Mouse (Mus musculus) neural tube, embryonic 15.5 days (tissue): ENCODE measurements at regions not wholly inside any gene's neighbourhood (a gene's known extent, or its start where the extent isn't known, plus 50 kb on each side); places are given as distances from the start of the nearest gene placed in this dataset.
"Not testable (repeated sequence)": the region's sequence is repeated elsewhere in the genome, so short reads cannot be mapped to it uniquely, and the experiment has no call there.

Experiments used
- ATAC-seq: fragments of 200-750 bp; cut with Nextera tagmentation; 2 replicates; pipeline ENCODE4 v1.8.0; 2017; ENCODE audit warnings: mild to moderate bottlenecking, moderate TSS enrichment, moderate library complexity; ENCODE audit not compliant: low FRiP score
- H3K27ac ChIP-seq: fragments of 300-500 bp; sonication (generic); replicated peaks from 2 replicates; pipeline ENCODE4 v1.5.1; 2015; ENCODE audit warnings: mild to moderate bottlenecking, inconsistent platforms
- H3K27me3 ChIP-seq: fragments of 300-500 bp; sonication (generic); replicated peaks from 2 replicates; pipeline ENCODE4 v1.6.1; 2015; ENCODE audit warnings: inconsistent platforms
- H3K36me3 ChIP-seq: fragments of 300-500 bp; sonication (generic); 2 replicates; pipeline ENCODE4 v1.6.1; 2015; ENCODE audit warnings: inconsistent platforms
- H3K4me1 ChIP-seq: fragments of 300-500 bp; sonication (generic); 2 replicates; pipeline ENCODE4 v1.6.1; 2015; ENCODE audit warnings: inconsistent platforms
- H3K4me2 ChIP-seq: fragments of 300-500 bp; sonication (generic); 2 replicates; pipeline ENCODE4 v1.6.1; 2015; ENCODE audit warnings: inconsistent platforms, mild to moderate bottlenecking, moderate library complexity
- H3K4me3 ChIP-seq: fragments of 300-500 bp; sonication (generic); replicated peaks from 2 replicates; pipeline ENCODE4 v1.5.1; 2015; ENCODE audit warnings: mild to moderate bottlenecking, inconsistent platforms
- H3K9ac ChIP-seq: fragments of 300-500 bp; sonication (generic); replicated peaks from 2 replicates; pipeline ENCODE4 v1.6.1; 2015; ENCODE audit warnings: mild to moderate bottlenecking, inconsistent platforms
- H3K9me3 ChIP-seq: fragments of 300-500 bp; sonication (generic); replicated peaks from 2 replicates; pipeline ENCODE4 v1.6.1; 2016; ENCODE audit warnings: inconsistent platforms
- WGBS: fragments of 180-500 bp; shearing (Covaris S2); methylation state at CpG from one replicate; pipeline ENCODE4 v1.1.7; 2015; ENCODE audit warnings: mixed read lengths; 5-methylcytosine and 5-hydroxymethylcytosine counted together

- ATAC-seq, result no peak
These were observed 610.1 kb upstream of the Chrm3 start for GRCm38 (mm10) chr13:10970721-10971120.

GRCm38 (mm10) chr13:10952923-10953322 lies 592.3 kb upstream of the Chrm3 start:
- ATAC-seq, result no peak
- WGBS, result 95% methylated on average over 3 of the region's 3 CpGs
- Histone ChIP-seq H3K27me3 (no peaks in the 10 kb centered on the region), H3K36me3 (no peaks in the 10 kb centered on the region), H3K27ac (no peak overlapping the region), H3K4me1 (no peaks in the 10 kb centered on the region), H3K4me3 (no peak overlapping the region), H3K9ac (no peak overlapping the region), H3K4me2 (no peak overlapping the region), H3K9me3 (no peaks in the 10 kb centered on the region)

More at GRCm38 (mm10) chr13:10970721-10971120, 610.1 kb upstream of the Chrm3 start:
- Histone ChIP-seq H3K36me3 (no peaks in the 10 kb centered on the region), H3K4me3 (no peak overlapping the region), H3K9ac (no peak overlapping the region), H3K4me2 (no peak overlapping the region), H3K4me1 (no peaks in the 10 kb centered on the region), H3K9me3 (no peaks in the 10 kb centered on the region), H3K27ac (no peak overlapping the region), H3K27me3 (no peaks in the 10 kb centered on the region)
- WGBS, result 84% methylated on average over 3 of the region's 3 CpGs

GRCm38 (mm10) chr13:10950658-10951057 lies 590.0 kb upstream of the Chrm3 start:
- H3K9me3 ChIP-seq, H3K27me3 ChIP-seq, ATAC-seq, H3K4me3 ChIP-seq, H3K4me1 ChIP-seq, H3K9ac ChIP-seq, H3K36me3 ChIP-seq, H3K27ac ChIP-seq, H3K4me2 ChIP-seq: not testable (repeated sequence)
- 91% methylated on average over 7 of the region's 9 CpGs for WGBS

- Histone ChIP-seq H3K27me3 (no peaks in the 10 kb centered on the region), H3K36me3 (no peaks in the 10 kb centered on the region), H3K4me1 (no peaks in the 10 kb centered on the region), H3K4me2 (no peak overlapping the region), H3K4me3 (no peak overlapping the region), H3K9ac (no peak overlapping the region), H3K9me3 (no peaks in the 10 kb centered on the region), H3K27ac (no peak overlapping the region)
- WGBS, result 76% methylated on average over 2 of the region's 2 CpGs
- ATAC-seq, result no peak
These were observed 586.8 kb upstream of the Chrm3 start for GRCm38 (mm10) chr13:10947398-10947797.

GRCm38 (mm10) chr13:10943877-10944276 lies 583.2 kb upstream of the Chrm3 start:
- WGBS, result 69% methylated on average over 4 of the region's 4 CpGs
- ATAC-seq, result no peak; the same call in 1 of the 2 replicates

GRCm38 (mm10) chr13:10942031-10942655 lies 581.5 kb upstream of the Chrm3 start:
- no peaks in the 10 kb centered on the region for H3K27me3 ChIP-seq
- 68% methylated on average over 4 of the region's 4 CpGs for WGBS
- no peak overlapping the region for H3K27ac ChIP-seq
- H3K4me2 ChIP-seq, result no peak overlapping the region
- no peak overlapping the region for H3K4me3 ChIP-seq
- no peaks in the 10 kb centered on the region for H3K9me3 ChIP-seq
- no peak for ATAC-seq
- no peak overlapping the region for H3K9ac ChIP-seq
- H3K4me1 ChIP-seq, result no peaks in the 10 kb centered on the region
- H3K36me3 ChIP-seq, result no peaks in the 10 kb centered on the region

More at GRCm38 (mm10) chr13:10943877-10944276, 583.2 kb upstream of the Chrm3 start:
- Histone ChIP-seq H3K4me1 (no peaks in the 10 kb centered on the region), H3K4me2 (no peak overlapping the region), H3K4me3 (no peak overlapping the region), H3K9me3 (no peaks in the 10 kb centered on the region), H3K9ac (no peak overlapping the region), H3K27me3 (no peaks in the 10 kb centered on the region), H3K27ac (no peak overlapping the region), H3K36me3 (no peaks in the 10 kb centered on the region)

GRCm38 (mm10) chr13:10938233-10938632 lies 577.6 kb upstream of the Chrm3 start:
- 98% methylated on average over 2 of the region's 2 CpGs for WGBS
- no peak overlapping the region for H3K4me2 ChIP-seq

GRCm38 (mm10) chr13:10930741-10931140 lies 570.1 kb upstream of the Chrm3 start:
- Histone ChIP-seq H3K27me3 (no peaks in the 10 kb centered on the region), H3K4me1 (no peaks in the 10 kb centered on the region), H3K4me3 (no peak overlapping the region), H3K9me3 (no peaks in the 10 kb centered on the region), H3K9ac (no peak overlapping the region), H3K27ac (no peak overlapping the region), H3K36me3 (no peaks in the 10 kb centered on the region), H3K4me2 (no peak overlapping the region)
- ATAC-seq, result no peak
- WGBS, result 96% methylated on average over 3 of the region's 3 CpGs

More at GRCm38 (mm10) chr13:10938233-10938632, 577.6 kb upstream of the Chrm3 start:
- Histone ChIP-seq H3K27ac (no peak overlapping the region), H3K27me3 (no peaks in the 10 kb centered on the region), H3K4me3 (no peak overlapping the region), H3K9ac (no peak overlapping the region), H3K36me3 (no peaks in the 10 kb centered on the region), H3K9me3 (no peaks in the 10 kb centered on the region), H3K4me1 (no peaks in the 10 kb centered on the region)
- no peak for ATAC-seq

GRCm38 (mm10) chr13:10914377-10914776 lies 553.7 kb upstream of the Chrm3 start:
- Histone ChIP-seq H3K4me2 (no peak overlapping the region), H3K36me3 (no peaks in the 10 kb centered on the region), H3K27ac (no peak overlapping the region), H3K4me3 (no peak overlapping the region), H3K4me1 (no peaks in the 10 kb centered on the region), H3K9ac (no peak overlapping the region), H3K27me3 (no peaks in the 10 kb centered on the region), H3K9me3 (no peaks in the 10 kb centered on the region)
- ATAC-seq, result no peak

- Histone ChIP-seq H3K27me3 (no peaks in the 10 kb centered on the region), H3K4me3 (no peak overlapping the region), H3K4me2 (no peak overlapping the region), H3K9me3 (no peaks in the 10 kb centered on the region), H3K27ac (no peak overlapping the region), H3K4me1 (no peaks in the 10 kb centered on the region), H3K9ac (no peak overlapping the region), H3K36me3 (no peaks in the 10 kb centered on the region)
- ATAC-seq, result no peak
- WGBS, result 49% methylated on average over 2 of the region's 2 CpGs
These were observed 548.6 kb upstream of the Chrm3 start for GRCm38 (mm10) chr13:10909122-10909751.

- Histone ChIP-seq H3K27me3 (no peaks in the 10 kb centered on the region), H3K4me2 (no peak overlapping the region), H3K4me3 (no peak overlapping the region), H3K9ac (no peak overlapping the region), H3K4me1 (no peaks in the 10 kb centered on the region), H3K9me3 (no peaks in the 10 kb centered on the region), H3K36me3 (no peaks in the 10 kb centered on the region), H3K27ac (no peak overlapping the region)
- WGBS, result 64% methylated on average over 2 of the region's 2 CpGs
- ATAC-seq, result no peak
These were observed 507.2 kb upstream of the Chrm3 start for GRCm38 (mm10) chr13:10867864-10868263.

GRCm38 (mm10) chr13:10855947-10856561 lies 495.4 kb upstream of the Chrm3 start:
- not testable (repeated sequence) for H3K4me1 ChIP-seq, H3K27ac ChIP-seq, H3K4me2 ChIP-seq, H3K36me3 ChIP-seq, H3K9ac ChIP-seq, H3K4me3 ChIP-seq, H3K9me3 ChIP-seq, H3K27me3 ChIP-seq, ATAC-seq
- 97% methylated on average over 9 of the region's 9 CpGs for WGBS
